Mouse (Mus musculus) gastrocnemius, postnatal 25 days (tissue): ENCODE measurements around the gene Cts3. TPM values are rescaled to one million over a fixed set of nuclear protein-coding genes. Genes with fewer than 3 reads are reported as not detected.
"Not testable (repeated sequence)": the region's sequence is repeated elsewhere in the genome, so short reads cannot be mapped to it uniquely, and the experiment has no call there.

Experiments used
- DNase-seq: peaks from one replicate; pipeline ENCODE4 v3.0.0; 2022
- long read RNA-seq, 2 experiments: library from polyadenylated mRNA; stranded (forward); transcript quantifications; one replicate each; pipeline ENCODE4 v2.0.0; 2021
- total RNA-seq, 2 experiments: library from RNA; stranded (reverse); gene quantifications; 1 replicate in 1 of 2; 2 replicates in 1 of 2; pipeline ENCODE4 v1.2.3; 2021

The Cts3 gene
- total RNA-seq: not detected
- long read RNA-seq, experiment 1: 0 reads
- long read RNA-seq, experiment 2: 0 reads

GRCm38 (mm10) chr13:61570027-61570426 lies at the start of gene Cts3:
Cts3 (minus strand) TSS chr13:61570127.
- no peak for DNase-seq

GRCm38 (mm10) chr13:61568074-61568473 lies 1.9 kb downstream of the Cts3 start, which contains the start of gene Gm49352:
Gm49352 (minus strand) TSS chr13:61568174.
- DNase-seq: not testable (repeated sequence)

GRCm38 (mm10) chr13:61541631-61542030 lies 28.3 kb downstream of the Cts3 start, which contains the start of gene Ctsm:
Ctsm (minus strand) TSS chr13:61541839.
- no peak for DNase-seq

Other genes with a start within 250 kb of the Cts3 start
- not detected for gene Cts7, start 211.9 kb downstream of the Cts3 start, total RNA-seq
- not detected for gene Ctsm, start 28.3 kb downstream of the Cts3 start, total RNA-seq
- not detected for gene Gm49352, start 2.0 kb downstream of the Cts3 start, total RNA-seq